Mouse (Mus musculus): Measurements from ENCODE around the gene Inafm2.

GRCm38 (mm10) chr2:118782303-118782702 is 36.7 kb downstream of the Inafm2 start:
- TF ChIP-seq CTCF (IDR thresholded peaks at IDR 0.05; ENCODE audit: insufficient read depth, low read length) (no peak), POLR2A (IDR thresholded peaks at IDR 0.05; ENCODE audit: borderline replicate concordance, extremely low read depth, low read depth, low read length) (no peak)
